Mouse (Mus musculus): ENCODE measurements around the gene Mtch2. TPM values are rescaled to one million over a fixed set of nuclear protein-coding genes. Genes with fewer than 3 reads are reported as not detected.
A peak's percentile ranks its signal among the peaks of the same experiment; 100 is the strongest.

The Mtch2 gene
- polyA plus RNA-seq (2012; rRNA removed), result 18.5 and 21.4 TPM in 2 replicates

GRCm38 (mm10) chr2:90846955-90847680 is at the start of gene Mtch2:
TSS of gene Mtch2 (plus strand) at chr2:90847155.
- peak within 1 kb of the TSS; percentile 99 for H3K4me3 ChIP-seq (ENCODE audit: extremely low read depth, insufficient read depth, insufficient read length)
- DNase-seq (ENCODE audit: low read depth in 1 of 2, low spot score in 2 of 2), result peak; percentile 89 to 98
- H3K27me3 ChIP-seq (ENCODE audit: control insufficient read depth, insufficient read depth, low read length), result no peaks in the 10 kb centered on the region
- peak; percentile 91 for TF ChIP-seq POLR2A (IDR thresholded peaks at IDR 0.05; ENCODE audit: low read depth, low read length)
- TF ChIP-seq CTCF (IDR thresholded peaks at IDR 0.05; ENCODE audit: extremely low read depth, insufficient read depth, insufficient read length, insufficient replicate concordance), result no peak
- H3K4me1 ChIP-seq (ENCODE audit: control insufficient read depth, insufficient read depth, insufficient read length), result peaks cover 3% of the 10 kb centered on the region; the same call in 1 of the 2 replicates
- peaks cover 4% of the 10 kb centered on the region; the same call in 1 of the 2 replicates for H3K36me3 ChIP-seq (ENCODE audit: control insufficient read depth, insufficient read depth, low read length)
- H3K27ac ChIP-seq (ENCODE audit: insufficient read depth, low read length), result peak within 1 kb of the TSS; percentile 84
- WGBS, result under 1% methylated on average over 66 of the region's 67 CpGs

DNA sequence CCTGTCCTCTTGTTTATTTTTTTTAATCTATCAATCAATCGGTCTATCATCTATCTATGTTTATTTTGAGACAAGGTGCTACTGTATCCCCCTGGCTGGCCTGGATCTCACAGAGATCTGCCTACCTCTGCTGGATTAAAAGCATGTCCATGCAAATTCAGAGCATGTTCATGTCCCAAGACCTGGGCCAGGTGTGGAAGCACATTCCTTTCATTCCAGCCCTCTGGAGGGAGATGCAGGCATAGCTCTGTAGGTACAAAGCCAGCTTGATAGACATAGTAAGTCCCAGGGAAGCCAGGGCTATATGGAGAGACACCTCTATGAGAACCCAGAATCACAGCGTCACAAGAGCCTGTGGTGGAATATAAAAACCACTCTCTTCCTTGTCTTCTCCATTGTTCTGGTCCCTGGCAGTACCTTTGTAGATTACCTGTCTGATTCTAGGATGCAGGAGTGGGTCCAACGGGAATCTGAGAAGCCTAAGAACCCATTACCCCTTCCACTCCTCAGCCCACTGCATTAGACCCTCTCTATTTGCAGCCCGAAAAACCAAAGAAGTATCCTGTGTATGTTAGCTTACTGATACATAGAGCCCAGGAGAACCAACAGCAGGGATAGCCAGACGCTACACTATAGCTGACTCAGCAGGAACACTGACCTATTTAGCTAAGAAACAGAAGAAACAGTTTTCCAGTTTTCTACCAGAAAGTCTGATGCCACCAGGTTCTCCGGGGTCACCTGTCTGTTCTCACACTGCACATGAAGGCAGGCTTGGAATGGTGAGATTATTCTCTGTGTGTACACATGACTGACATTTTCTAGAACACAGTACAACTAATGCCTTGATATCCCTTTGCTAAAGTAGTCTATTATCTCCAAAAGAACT is 38.5 kb upstream of the Mtch2 start:
- no peaks in the 10 kb centered on the region for H3K4me1 ChIP-seq (ENCODE audit: control insufficient read depth, insufficient read depth, insufficient read length)
- WGBS, result 89% methylated on average over 6 of the region's 6 CpGs
- no peak for TF ChIP-seq POLR2A (IDR thresholded peaks at IDR 0.05; ENCODE audit: low read depth, low read length)
- no peak for TF ChIP-seq CTCF (IDR thresholded peaks at IDR 0.05; ENCODE audit: extremely low read depth, insufficient read depth, insufficient read length, insufficient replicate concordance)
- H3K27ac ChIP-seq (ENCODE audit: insufficient read depth, low read length), result no peak overlapping the region
- no peak overlapping the region for H3K4me3 ChIP-seq (ENCODE audit: extremely low read depth, insufficient read depth, insufficient read length)
- H3K27me3 ChIP-seq (ENCODE audit: control insufficient read depth, insufficient read depth, low read length), result no peaks in the 10 kb centered on the region
- no peaks in the 10 kb centered on the region for H3K36me3 ChIP-seq (ENCODE audit: control insufficient read depth, insufficient read depth, low read length)
- no peak for DNase-seq (ENCODE audit: low read depth in 1 of 2, low spot score in 2 of 2)

- H3K27me3 ChIP-seq (ENCODE audit: control insufficient read depth, insufficient read depth, low read length), result no peaks in the 10 kb centered on the region
- no peak for DNase-seq (ENCODE audit: low read depth in 1 of 2, low spot score in 2 of 2)
- TF ChIP-seq CTCF (IDR thresholded peaks at IDR 0.05; ENCODE audit: extremely low read depth, insufficient read depth, insufficient read length, insufficient replicate concordance), result no peak
- TF ChIP-seq POLR2A (IDR thresholded peaks at IDR 0.05; ENCODE audit: low read depth, low read length), result no peak
- no peak overlapping the region for H3K4me3 ChIP-seq (ENCODE audit: extremely low read depth, insufficient read depth, insufficient read length)
- no peaks in the 10 kb centered on the region for H3K4me1 ChIP-seq (ENCODE audit: control insufficient read depth, insufficient read depth, insufficient read length)
- no peak overlapping the region for H3K27ac ChIP-seq (ENCODE audit: insufficient read depth, low read length)
- whole genome bisulfite sequencing, result 60% methylated on average over 8 of the region's 8 CpGs
- H3K36me3 ChIP-seq (ENCODE audit: control insufficient read depth, insufficient read depth, low read length), result no peaks in the 10 kb centered on the region
These were observed 36.2 kb upstream of the Mtch2 start for GRCm38 (mm10) chr2:90810751-90811150.

DNA sequence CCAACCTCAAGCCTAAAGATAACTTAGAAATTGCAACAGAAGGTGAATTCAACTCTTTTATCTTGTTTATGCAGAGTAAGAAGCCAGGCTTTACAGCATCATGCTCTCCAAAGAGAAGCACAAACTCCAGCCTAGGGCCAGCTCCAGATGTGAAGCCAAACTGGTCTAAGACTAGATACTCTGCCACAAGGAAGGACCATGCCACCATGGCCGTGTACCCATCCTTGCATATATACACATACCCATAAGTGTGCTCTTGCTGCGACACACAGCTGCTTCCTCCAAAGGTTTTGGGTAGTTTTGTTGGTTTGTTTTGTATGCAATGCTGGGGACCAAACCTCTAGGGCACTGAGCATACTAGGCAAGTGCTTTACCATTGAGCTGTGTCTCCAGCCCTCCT is 31.7 kb upstream of the Mtch2 start:
- WGBS, result 74% methylated on average over 2 of the region's 2 CpGs
- no peaks in the 10 kb centered on the region for H3K36me3 ChIP-seq (ENCODE audit: control insufficient read depth, insufficient read depth, low read length)
- no peak overlapping the region for H3K27ac ChIP-seq (ENCODE audit: insufficient read depth, low read length)
- no peak overlapping the region for H3K4me3 ChIP-seq (ENCODE audit: extremely low read depth, insufficient read depth, insufficient read length)
- no peak for DNase-seq (ENCODE audit: low read depth in 1 of 2, low spot score in 2 of 2)
- no peak for TF ChIP-seq POLR2A (IDR thresholded peaks at IDR 0.05; ENCODE audit: low read depth, low read length)
- no peak for TF ChIP-seq CTCF (IDR thresholded peaks at IDR 0.05; ENCODE audit: extremely low read depth, insufficient read depth, insufficient read length, insufficient replicate concordance)
- no peaks in the 10 kb centered on the region for H3K27me3 ChIP-seq (ENCODE audit: control insufficient read depth, insufficient read depth, low read length)
- no peaks in the 10 kb centered on the region for H3K4me1 ChIP-seq (ENCODE audit: control insufficient read depth, insufficient read depth, insufficient read length)

GRCm38 (mm10) chr2:90816144-90816543 is 30.8 kb upstream of the Mtch2 start:
- 87% methylated on average over 4 of the region's 4 CpGs for WGBS
- H3K27ac ChIP-seq (ENCODE audit: insufficient read depth, low read length), result no peak overlapping the region
- TF ChIP-seq POLR2A (IDR thresholded peaks at IDR 0.05; ENCODE audit: low read depth, low read length) (no peak), CTCF (IDR thresholded peaks at IDR 0.05; ENCODE audit: extremely low read depth, insufficient read depth, insufficient read length, insufficient replicate concordance) (no peak)

GRCm38 (mm10) chr2:90818710-90819109 is 28.2 kb upstream of the Mtch2 start:
- no peak for DNase-seq (ENCODE audit: low read depth in 1 of 2, low spot score in 2 of 2)
- Histone ChIP-seq H3K4me3 (ENCODE audit: extremely low read depth, insufficient read depth, insufficient read length) (no peak overlapping the region), H3K36me3 (ENCODE audit: control insufficient read depth, insufficient read depth, low read length) (no peaks in the 10 kb centered on the region), H3K27ac (ENCODE audit: insufficient read depth, low read length) (no peak overlapping the region), H3K27me3 (ENCODE audit: control insufficient read depth, insufficient read depth, low read length) (no peaks in the 10 kb centered on the region), H3K4me1 (ENCODE audit: control insufficient read depth, insufficient read depth, insufficient read length) (no peaks in the 10 kb centered on the region)
- no peak for TF ChIP-seq CTCF (IDR thresholded peaks at IDR 0.05; ENCODE audit: extremely low read depth, insufficient read depth, insufficient read length, insufficient replicate concordance)
- no peak for TF ChIP-seq POLR2A (IDR thresholded peaks at IDR 0.05; ENCODE audit: low read depth, low read length)
- WGBS, result 95% methylated on average over 3 of the region's 3 CpGs

More at GRCm38 (mm10) chr2:90816144-90816543, 30.8 kb upstream of the Mtch2 start:
- no peak for DNase-seq (ENCODE audit: low read depth in 1 of 2, low spot score in 2 of 2)
- Histone ChIP-seq H3K27me3 (ENCODE audit: control insufficient read depth, insufficient read depth, low read length) (no peaks in the 10 kb centered on the region), H3K4me1 (ENCODE audit: control insufficient read depth, insufficient read depth, insufficient read length) (no peaks in the 10 kb centered on the region), H3K36me3 (ENCODE audit: control insufficient read depth, insufficient read depth, low read length) (no peaks in the 10 kb centered on the region), H3K4me3 (ENCODE audit: extremely low read depth, insufficient read depth, insufficient read length) (no peak overlapping the region)
